Mouse (Mus musculus): ENCODE measurements around the gene Ap1s2. TPM values are rescaled to one million over a fixed set of nuclear protein-coding genes. Genes with fewer than 3 reads are reported as not detected.
A peak's percentile ranks its signal among the peaks of the same experiment; 100 is the strongest.

Gene Ap1s2
- polyA plus RNA-seq, 1 experiment: 22.3 TPM

DNA sequence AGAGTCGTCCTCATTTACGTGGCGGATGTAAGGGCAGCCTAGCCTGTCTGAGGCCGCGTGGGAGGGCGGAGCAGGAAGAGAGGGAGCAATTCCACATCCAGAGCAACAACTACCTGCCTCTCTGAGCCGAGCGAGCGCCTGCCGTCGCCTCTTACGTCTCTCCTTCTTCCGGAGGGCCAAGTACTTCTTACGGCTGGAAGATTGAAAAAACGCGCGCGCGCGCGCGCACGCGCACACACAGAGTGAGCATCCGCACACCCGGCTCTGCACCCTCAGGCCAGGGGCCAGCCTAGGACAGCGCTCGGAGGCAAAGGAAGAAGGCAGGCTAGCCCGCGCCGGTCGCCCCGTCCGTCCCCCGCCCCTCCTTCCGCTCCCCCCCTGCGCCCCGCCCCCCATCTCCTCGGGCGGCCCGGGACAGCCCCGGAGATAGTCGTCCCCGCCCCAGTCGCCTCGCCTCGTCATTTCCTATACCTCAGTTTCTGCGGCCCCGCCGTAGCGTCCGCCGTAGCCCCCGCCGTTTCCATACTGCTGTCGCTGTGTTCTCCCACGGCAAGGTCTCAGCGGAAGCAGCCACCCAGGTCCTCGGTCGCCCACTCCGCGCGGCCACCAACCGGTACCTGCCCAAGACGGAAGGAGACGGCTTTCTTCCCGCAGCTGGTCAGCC, 49.1 kb downstream of the Ap1s2 start:
- peaks cover 19% of the 10 kb centered on the region for H3K79me2 ChIP-seq (ENCODE audit: control insufficient read depth, insufficient read depth)
- H3K4me2 ChIP-seq (ENCODE audit: low read depth): peak overlapping the region; percentile 78
- H3K36me3 ChIP-seq (ENCODE audit: control insufficient read depth, insufficient read depth): peaks cover 24% of the 10 kb centered on the region
- no peaks in the 10 kb centered on the region for H3K27me3 ChIP-seq (ENCODE audit: control insufficient read depth, insufficient read depth, insufficient read length)
- TF ChIP-seq TCF3 (IDR thresholded peaks at IDR 0.05; ENCODE audit: insufficient read length, low read depth): no peak
- peak; percentile 62 for TF ChIP-seq POLR2AphosphoS2 (IDR thresholded peaks at IDR 0.05; ENCODE audit: insufficient read length, low read depth)
- TF ChIP-seq E2F4 (IDR thresholded peaks at IDR 0.05; ENCODE audit: insufficient read depth): peak; percentile 50
- TF ChIP-seq POLR2A (IDR thresholded peaks at IDR 0.05; ENCODE audit: insufficient read length, low read depth): peak; percentile 75
- peak overlapping the region; percentile 66 for H3ac ChIP-seq (ENCODE audit: control insufficient read depth, insufficient read length)
- peak overlapping the region; percentile 52 for H3K4me3 ChIP-seq

DNA sequence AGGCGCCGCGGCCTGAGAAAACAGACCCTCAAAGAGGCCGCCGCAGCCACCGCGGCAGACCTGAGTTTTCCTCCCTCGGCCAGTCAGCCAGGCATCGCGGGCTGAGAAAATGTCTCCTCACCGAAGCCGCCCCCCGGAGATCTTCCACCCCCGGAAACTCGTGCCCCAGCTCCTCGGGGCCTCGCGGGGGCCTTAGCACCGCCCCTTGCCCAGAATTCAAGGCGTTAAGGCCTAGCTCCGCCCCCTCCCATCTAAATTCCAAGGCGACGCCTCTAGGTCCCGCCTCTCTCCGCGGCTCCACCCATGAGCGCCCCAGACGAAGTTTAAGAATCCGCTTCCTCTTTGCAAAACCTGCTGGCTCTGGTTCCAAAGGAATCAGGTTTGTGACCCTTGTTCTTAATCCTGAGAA, 49.7 kb downstream of the Ap1s2 start, which contains the start of gene Zrsr2:
Gene Zrsr2, minus strand, starts transcription at position 195 of the 409 bp plus-strand sequence.
- Histone ChIP-seq H3K79me2 (ENCODE audit: control insufficient read depth, insufficient read depth) (peaks cover 19% of the 10 kb centered on the region), H3K4me2 (ENCODE audit: low read depth) (peak within 1 kb of the TSS; percentile 78), H3K4me3 (peak within 1 kb of the TSS; percentile 52), H3ac (ENCODE audit: control insufficient read depth, insufficient read length) (peak within 1 kb of the TSS; percentile 66), H3K27me3 (ENCODE audit: control insufficient read depth, insufficient read depth, insufficient read length) (no peaks in the 10 kb centered on the region), H3K36me3 (ENCODE audit: control insufficient read depth, insufficient read depth) (peaks cover 19% of the 10 kb centered on the region)
- TF ChIP-seq MAX (IDR thresholded peaks at IDR 0.05; ENCODE audit: low read depth): no peak
- TF ChIP-seq POLR2A (IDR thresholded peaks at IDR 0.05; ENCODE audit: insufficient read length, low read depth): peak; percentile 20

DNA sequence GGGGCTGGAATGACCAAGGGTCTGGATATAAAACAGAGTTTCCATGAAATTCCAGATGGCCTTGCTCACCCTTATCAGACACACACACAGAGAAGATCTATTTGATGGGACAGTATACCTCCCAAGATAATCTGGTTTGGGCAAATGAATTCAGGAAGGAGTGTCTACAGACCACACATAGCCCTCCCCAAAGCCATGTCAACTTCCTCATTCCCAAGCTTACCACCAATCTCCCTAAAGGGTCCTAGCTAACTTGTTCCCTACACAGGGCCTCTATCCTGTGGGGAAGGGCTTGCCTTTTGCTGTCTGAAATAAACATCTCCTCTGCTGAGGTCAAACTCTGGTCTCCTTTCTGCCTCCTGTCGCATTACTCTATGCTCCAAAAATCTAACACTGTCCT, 72.3 kb downstream of the Ap1s2 start:
- TF ChIP-seq TCF3 (IDR thresholded peaks at IDR 0.05; ENCODE audit: insufficient read length, low read depth) (no peak), SRF (IDR thresholded peaks at IDR 0.05; ENCODE audit: control insufficient read depth, insufficient read length, low read depth) (no peak), TCF12 (IDR thresholded peaks at IDR 0.05; ENCODE audit: insufficient read depth, poor library complexity, severe bottlenecking) (no peak), USF1 (IDR thresholded peaks at IDR 0.05; ENCODE audit: low read depth) (no peak), MYOG (IDR thresholded peaks at IDR 0.05; ENCODE audit: control insufficient read depth in 1 of 3, insufficient read depth in 1 of 3, insufficient read length in 2 of 3, low read depth in 2 of 3) (no peak), REST (IDR thresholded peaks at IDR 0.05; ENCODE audit: insufficient read depth, insufficient read length) (no peak), MYOD1 (IDR thresholded peaks at IDR 0.05; ENCODE audit: control insufficient read depth in 1 of 3, insufficient read length in 2 of 3, low read depth in 2 of 3) (no peak), E2F4 (IDR thresholded peaks at IDR 0.05; ENCODE audit: insufficient read depth) (no peak), CEBPB (IDR thresholded peaks at IDR 0.05; ENCODE audit: insufficient read depth, poor library complexity, severe bottlenecking) (no peak), POLR2A (IDR thresholded peaks at IDR 0.05; ENCODE audit: insufficient read length, low read depth) (no peak), MAX (IDR thresholded peaks at IDR 0.05; ENCODE audit: low read depth) (no peak), POLR2AphosphoS2 (IDR thresholded peaks at IDR 0.05; ENCODE audit: insufficient read length, low read depth) (no peak)
- Histone ChIP-seq H3ac (ENCODE audit: control insufficient read depth, insufficient read length) (no peak overlapping the region), H3K79me2 (ENCODE audit: control insufficient read depth, insufficient read depth) (no peaks in the 10 kb centered on the region), H3K4me2 (ENCODE audit: low read depth) (no peak overlapping the region), H3K36me3 (ENCODE audit: control insufficient read depth, insufficient read depth) (no peaks in the 10 kb centered on the region), H3K27me3 (ENCODE audit: control insufficient read depth, insufficient read depth, insufficient read length) (no peaks in the 10 kb centered on the region), H3K4me3 (no peak overlapping the region)

DNA sequence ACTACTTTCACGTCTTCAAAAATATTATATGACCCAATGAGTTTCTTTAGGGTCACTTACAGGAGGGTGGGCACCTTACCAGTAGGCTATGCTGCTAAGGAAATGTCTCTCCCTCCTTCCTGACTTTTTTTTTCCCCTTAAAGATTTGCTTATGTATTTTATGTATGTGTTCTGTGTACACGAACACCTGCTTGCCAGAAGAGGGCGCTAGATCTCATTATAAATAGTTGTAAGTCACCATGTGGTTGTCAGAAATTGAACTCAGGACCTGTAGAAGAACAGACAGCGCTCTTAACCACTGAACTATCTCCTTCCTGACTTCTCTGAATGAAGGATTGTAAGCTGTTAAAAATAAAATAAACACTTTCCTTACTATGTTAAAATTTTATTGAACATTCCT, 72.7 kb downstream of the Ap1s2 start:
- Histone ChIP-seq H3K4me2 (ENCODE audit: low read depth) (no peak overlapping the region), H3K36me3 (ENCODE audit: control insufficient read depth, insufficient read depth) (no peaks in the 10 kb centered on the region), H3K4me3 (no peak overlapping the region), H3K79me2 (ENCODE audit: control insufficient read depth, insufficient read depth) (no peaks in the 10 kb centered on the region), H3ac (ENCODE audit: control insufficient read depth, insufficient read length) (no peak overlapping the region), H3K27me3 (ENCODE audit: control insufficient read depth, insufficient read depth, insufficient read length) (no peaks in the 10 kb centered on the region)
- no peak for TF ChIP-seq MAX (IDR thresholded peaks at IDR 0.05; ENCODE audit: low read depth)
- no peak for TF ChIP-seq E2F4 (IDR thresholded peaks at IDR 0.05; ENCODE audit: insufficient read depth)
- no peak for TF ChIP-seq TCF12 (IDR thresholded peaks at IDR 0.05; ENCODE audit: insufficient read depth, poor library complexity, severe bottlenecking)
- TF ChIP-seq CEBPB (IDR thresholded peaks at IDR 0.05; ENCODE audit: insufficient read depth, poor library complexity, severe bottlenecking): no peak
- TF ChIP-seq SRF (IDR thresholded peaks at IDR 0.05; ENCODE audit: control insufficient read depth, insufficient read length, low read depth): no peak

DNA sequence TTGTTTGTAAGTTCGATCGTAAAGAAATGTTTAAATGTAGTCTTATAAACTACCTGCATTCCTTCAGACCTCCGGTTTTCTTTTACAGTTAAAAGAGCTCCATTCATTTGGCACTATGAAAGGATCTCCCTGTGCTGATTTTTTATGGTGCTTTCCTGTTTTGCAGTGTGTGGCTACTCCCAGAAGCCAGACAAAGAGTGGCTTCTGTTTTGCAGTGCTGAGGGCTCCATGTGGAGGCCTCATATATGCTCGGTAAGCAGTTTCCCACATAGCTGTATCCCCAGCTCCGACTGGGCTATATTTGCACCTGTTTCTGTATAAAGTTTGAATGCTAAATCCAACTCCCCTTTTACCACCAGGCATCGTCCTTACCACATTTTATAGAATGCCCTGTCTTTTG, 73.3 kb downstream of the Ap1s2 start:
- Histone ChIP-seq H3ac (ENCODE audit: control insufficient read depth, insufficient read length) (no peak overlapping the region), H3K79me2 (ENCODE audit: control insufficient read depth, insufficient read depth) (no peaks in the 10 kb centered on the region), H3K27me3 (ENCODE audit: control insufficient read depth, insufficient read depth, insufficient read length) (no peaks in the 10 kb centered on the region), H3K36me3 (ENCODE audit: control insufficient read depth, insufficient read depth) (no peaks in the 10 kb centered on the region), H3K4me3 (no peak overlapping the region), H3K4me2 (ENCODE audit: low read depth) (no peak overlapping the region)
- TF ChIP-seq POLR2AphosphoS2 (IDR thresholded peaks at IDR 0.05; ENCODE audit: insufficient read length, low read depth): no peak
- no peak for TF ChIP-seq MYOD1 (IDR thresholded peaks at IDR 0.05; ENCODE audit: control insufficient read depth in 1 of 3, insufficient read length in 2 of 3, low read depth in 2 of 3)
- no peak for TF ChIP-seq REST (IDR thresholded peaks at IDR 0.05; ENCODE audit: insufficient read depth, insufficient read length)
- TF ChIP-seq SRF (IDR thresholded peaks at IDR 0.05; ENCODE audit: control insufficient read depth, insufficient read length, low read depth): no peak
- no peak for TF ChIP-seq MYOG (IDR thresholded peaks at IDR 0.05; ENCODE audit: control insufficient read depth in 1 of 3, insufficient read depth in 1 of 3, insufficient read length in 2 of 3, low read depth in 2 of 3)
- no peak for TF ChIP-seq TCF3 (IDR thresholded peaks at IDR 0.05; ENCODE audit: insufficient read length, low read depth)
- TF ChIP-seq MAX (IDR thresholded peaks at IDR 0.05; ENCODE audit: low read depth): no peak
- TF ChIP-seq TCF12 (IDR thresholded peaks at IDR 0.05; ENCODE audit: insufficient read depth, poor library complexity, severe bottlenecking): no peak
- no peak for TF ChIP-seq E2F4 (IDR thresholded peaks at IDR 0.05; ENCODE audit: insufficient read depth)
- TF ChIP-seq POLR2A (IDR thresholded peaks at IDR 0.05; ENCODE audit: insufficient read length, low read depth): no peak
- no peak for TF ChIP-seq CEBPB (IDR thresholded peaks at IDR 0.05; ENCODE audit: insufficient read depth, poor library complexity, severe bottlenecking)
- no peak for TF ChIP-seq USF1 (IDR thresholded peaks at IDR 0.05; ENCODE audit: low read depth)

Other genes with a start within 250 kb of the Ap1s2 start
- not detected for gene Rnf138rt1, start 147.7 kb upstream of the Ap1s2 start, polyA plus RNA-seq (2012; fragmentation: generic; extraction: Trizol)
- gene Zrsr2, start 49.6 kb downstream of the Ap1s2 start, polyA plus RNA-seq (2012; fragmentation: generic; extraction: Trizol): 18.7 TPM
- 7.5 TPM for gene Car5b, start 119.0 kb downstream of the Ap1s2 start, polyA plus RNA-seq (2012; fragmentation: generic; extraction: Trizol)
- 5.9 TPM for gene Siah1b, start 167.5 kb downstream of the Ap1s2 start, polyA plus RNA-seq (2012; fragmentation: generic; extraction: Trizol)
- not detected for gene Cltrn, start 179.8 kb downstream of the Ap1s2 start, polyA plus RNA-seq (2012; fragmentation: generic; extraction: Trizol)
- gene Ace2, start 230.3 kb downstream of the Ap1s2 start, polyA plus RNA-seq (2012; fragmentation: generic; extraction: Trizol): not detected